Mouse (Mus musculus): ENCODE measurements around the gene Ssxb9.

DNA sequence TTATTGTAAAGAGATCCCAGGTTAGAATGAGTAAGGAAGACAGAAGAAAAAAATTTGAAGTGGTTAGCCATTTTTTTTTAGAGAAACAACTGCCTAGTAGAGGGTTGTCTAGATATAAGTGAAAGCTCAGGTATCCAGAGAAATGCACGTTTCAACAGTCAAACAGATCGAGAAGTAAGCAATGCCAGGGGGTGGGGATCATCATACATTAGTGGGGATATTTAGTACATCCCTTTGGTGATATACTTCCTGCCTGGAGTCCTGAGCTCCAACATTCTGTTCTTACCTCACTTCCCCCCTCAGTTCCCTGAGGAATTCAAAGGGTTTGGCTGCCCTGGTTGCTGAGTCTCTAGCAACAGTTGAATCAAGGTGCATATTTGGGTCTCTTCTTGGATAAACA is 39.7 kb upstream of the Ssxb9 start, which contains the start of gene Ssxb10:
- TF ChIP-seq EP300 (IDR thresholded peaks at IDR 0.05; ENCODE audit: low read depth) (no peak), CTCF (IDR thresholded peaks at IDR 0.05; ENCODE audit: low read depth) (no peak)
